Mouse (Mus musculus): ENCODE results near the gene Sox5. TPM values are rescaled to one million over a fixed set of nuclear protein-coding genes. Genes with fewer than 3 reads are reported as not detected.
A peak's percentile ranks its signal among the peaks of the same experiment; 100 is the strongest.

The Sox5 gene
- polyA plus RNA-seq, 1 experiment from 2014 or later: 38.9 TPM

DNA sequence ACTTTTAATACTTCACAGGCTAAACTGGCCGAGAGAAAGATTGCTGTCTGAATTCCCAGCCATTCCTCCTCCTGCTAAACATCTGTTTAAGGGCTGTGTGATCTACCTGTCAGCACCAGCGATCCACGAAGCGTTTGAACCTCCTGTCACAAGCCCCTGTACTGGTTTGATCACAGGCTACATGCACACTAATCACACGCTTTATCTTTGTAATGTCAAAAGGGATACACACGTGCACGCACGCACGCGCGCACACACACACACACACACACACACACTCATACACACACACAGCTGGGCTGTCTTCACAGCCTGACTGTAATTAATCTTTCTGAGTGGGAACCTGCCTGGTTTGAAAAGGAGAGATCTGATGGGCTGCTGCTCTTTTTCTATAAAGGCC, 784.2 kb downstream of the Sox5 start:
- H3K36me3 ChIP-seq: no peaks in the 10 kb centered on the region
- no peak for ATAC-seq (ENCODE audit: low FRiP score, low read depth)
- H3K27ac ChIP-seq (replicated peaks): no peak overlapping the region
- no peak overlapping the region for H3K4me3 ChIP-seq
- 76% methylated on average over 11 of the region's 11 CpGs for WGBS
- no peaks in the 10 kb centered on the region for H3K9me3 ChIP-seq
- no peak overlapping the region for H3K4me2 ChIP-seq
- H3K27me3 ChIP-seq: no peaks in the 10 kb centered on the region
- no peak overlapping the region for H3K9ac ChIP-seq
- H3K4me1 ChIP-seq (replicated peaks): peaks cover 18% of the 10 kb centered on the region; the same call in 1 of the 2 replicates

DNA sequence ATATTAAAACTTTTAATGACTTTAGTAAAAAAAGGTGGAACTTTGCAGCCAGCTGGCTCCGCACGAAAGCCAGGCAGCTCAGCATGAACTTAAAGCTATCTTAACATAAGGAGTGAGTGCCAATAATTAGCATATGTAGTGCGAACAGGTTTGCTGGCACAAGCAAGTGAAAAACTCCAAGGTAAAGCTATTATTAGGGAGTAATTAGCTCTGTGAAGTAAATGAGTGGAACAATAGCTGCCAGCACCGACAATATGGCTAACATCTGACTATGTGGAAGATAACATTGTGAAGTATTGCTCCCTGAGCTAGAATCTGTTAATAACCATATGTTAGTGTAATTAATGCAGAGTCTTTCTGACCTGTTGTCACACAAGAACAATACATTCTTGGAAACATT, 786.7 kb downstream of the Sox5 start:
- WGBS: 29% methylated on average over 4 of the region's 4 CpGs

DNA sequence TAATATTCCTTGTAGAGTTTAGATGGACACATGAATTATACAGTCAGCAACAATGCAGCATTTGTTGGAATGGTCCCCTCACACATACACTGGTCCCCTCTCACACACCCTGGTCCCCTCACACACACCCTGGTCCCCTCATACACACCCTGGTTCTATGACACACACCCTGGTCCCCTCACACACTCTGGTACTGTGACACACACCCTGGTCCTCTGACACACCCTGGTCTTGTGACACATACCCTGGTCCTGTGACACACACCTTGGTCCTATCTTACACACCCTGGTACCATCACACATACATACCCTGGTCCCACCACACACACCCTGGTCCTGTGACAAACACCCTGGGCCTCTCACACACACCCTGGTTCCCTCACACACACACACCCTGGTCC, 794.2 kb downstream of the Sox5 start:
- no peak overlapping the region for H3K27ac ChIP-seq (replicated peaks)
- H3K9me3 ChIP-seq: no peaks in the 10 kb centered on the region
- H3K27me3 ChIP-seq: no peaks in the 10 kb centered on the region
- ATAC-seq (ENCODE audit: low FRiP score, low read depth): 0 out of 2 replicates have a peak, but pooled peaks have one; percentile 27
- no peak overlapping the region for H3K4me3 ChIP-seq
- no peaks in the 10 kb centered on the region for H3K36me3 ChIP-seq
- H3K9ac ChIP-seq: no peak overlapping the region
- H3K4me2 ChIP-seq: no peak overlapping the region
- H3K4me1 ChIP-seq (replicated peaks): no peaks in the 10 kb centered on the region

More for the DNA sequence above, 786.7 kb downstream of the Sox5 start:
- Histone ChIP-seq H3K36me3 (no peaks in the 10 kb centered on the region), H3K4me3 (no peak overlapping the region), H3K9me3 (no peaks in the 10 kb centered on the region), H3K27ac (replicated peaks) (no peak overlapping the region), H3K4me1 (replicated peaks) (peaks cover 18% of the 10 kb centered on the region; the same call in 1 of the 2 replicates), H3K9ac (no peak overlapping the region), H3K4me2 (no peak overlapping the region), H3K27me3 (no peaks in the 10 kb centered on the region)
- ATAC-seq (ENCODE audit: low FRiP score, low read depth): peak; percentile 69; the same call in 1 of the 2 replicates

DNA sequence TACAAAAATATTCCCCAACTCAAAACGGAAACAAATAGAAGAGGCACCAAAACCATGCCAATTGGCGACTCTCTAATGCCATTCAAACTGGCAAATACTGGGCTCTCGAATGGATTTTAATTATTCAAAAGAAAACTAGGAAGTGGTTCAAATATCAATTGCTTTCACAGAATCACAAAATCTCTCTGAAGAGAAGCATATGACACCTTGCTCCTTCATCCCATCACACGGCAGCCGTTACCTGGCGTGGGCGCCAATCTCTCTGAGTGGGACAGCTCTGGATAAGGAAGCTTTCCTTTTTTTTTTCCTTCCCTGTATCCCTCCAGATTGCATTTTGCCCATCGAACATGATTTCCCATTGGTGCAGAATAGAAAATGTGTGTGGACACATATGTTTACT, 801.6 kb downstream of the Sox5 start:
- ATAC-seq (ENCODE audit: low FRiP score, low read depth): no peak
- WGBS: 91% methylated on average over 8 of the region's 8 CpGs
- no peaks in the 10 kb centered on the region for H3K9me3 ChIP-seq
- H3K27ac ChIP-seq (replicated peaks): no peak overlapping the region
- H3K9ac ChIP-seq: no peak overlapping the region
- no peaks in the 10 kb centered on the region for H3K27me3 ChIP-seq
- no peak overlapping the region for H3K4me3 ChIP-seq
- no peaks in the 10 kb centered on the region for H3K4me1 ChIP-seq (replicated peaks)
- no peak overlapping the region for H3K4me2 ChIP-seq
- no peaks in the 10 kb centered on the region for H3K36me3 ChIP-seq

DNA sequence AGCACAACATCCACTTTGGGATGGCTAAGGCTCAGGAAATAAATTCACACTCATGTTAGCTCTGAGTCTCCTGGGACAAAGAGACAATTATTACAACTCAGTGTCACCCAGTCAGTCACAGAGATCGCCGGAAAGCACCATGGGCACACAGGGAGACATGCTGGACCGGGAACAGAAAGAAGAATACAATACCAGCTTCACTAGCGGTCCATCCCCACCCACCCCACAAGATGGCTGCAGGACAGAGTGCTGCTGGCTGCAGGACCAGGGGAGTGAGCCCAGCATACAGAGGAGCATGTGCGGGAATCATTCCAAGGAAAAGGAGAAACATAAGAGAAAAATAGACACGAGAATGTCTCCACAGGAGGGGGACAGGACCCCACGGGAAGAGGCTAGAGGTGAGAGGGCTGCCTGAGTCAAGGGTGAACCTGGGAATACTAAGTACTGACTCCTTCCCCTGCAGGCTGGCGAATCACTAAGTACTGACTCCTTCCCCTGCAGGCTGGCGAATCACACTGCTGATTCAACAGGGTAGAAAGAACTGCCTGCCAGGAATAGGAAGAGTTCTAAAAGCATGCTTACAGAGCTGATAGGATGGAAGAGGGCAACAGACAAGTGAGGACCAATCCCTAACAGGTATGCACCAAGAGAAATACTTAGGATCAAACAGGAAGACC, 813.9 kb downstream of the Sox5 start:
- Histone ChIP-seq H3K9ac (no peak overlapping the region), H3K4me3 (no peak overlapping the region), H3K27me3 (no peaks in the 10 kb centered on the region), H3K4me1 (replicated peaks) (peaks cover 6% of the 10 kb centered on the region; the same call in 1 of the 2 replicates), H3K9me3 (no peaks in the 10 kb centered on the region), H3K4me2 (peak overlapping the region; percentile 5; the same call in 1 of the 2 replicates), H3K36me3 (no peaks in the 10 kb centered on the region), H3K27ac (replicated peaks) (0 out of 2 replicates have a peak overlapping the region, but pooled peaks have one; percentile 32)
- 41% methylated on average over 9 of the region's 9 CpGs for WGBS
- peak; percentile 54 for ATAC-seq (ENCODE audit: low FRiP score, low read depth)

DNA sequence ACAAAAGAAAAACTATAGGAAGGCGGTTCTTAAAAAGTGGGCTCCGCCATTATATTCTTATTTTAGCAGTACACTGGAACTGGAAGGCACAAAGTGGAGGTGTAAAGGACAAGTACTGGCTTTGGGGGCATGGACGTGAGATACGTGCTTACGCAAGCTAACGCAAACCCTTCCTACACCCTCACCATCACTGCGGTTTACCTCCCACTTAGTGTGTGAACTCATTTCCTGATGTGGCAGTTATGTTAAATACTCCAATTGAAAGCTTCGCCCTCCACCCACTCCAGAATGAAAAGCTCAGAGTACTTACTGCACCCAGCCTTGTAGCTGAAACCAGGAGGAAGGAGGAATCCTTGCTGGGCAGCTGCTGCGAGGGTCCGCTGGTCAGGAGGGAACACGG, 821.3 kb downstream of the Sox5 start:
- Histone ChIP-seq H3K27ac (replicated peaks) (no peak overlapping the region), H3K36me3 (no peaks in the 10 kb centered on the region), H3K9me3 (no peaks in the 10 kb centered on the region), H3K27me3 (no peaks in the 10 kb centered on the region), H3K4me1 (replicated peaks) (no peaks in the 10 kb centered on the region), H3K9ac (no peak overlapping the region), H3K4me3 (no peak overlapping the region), H3K4me2 (no peak overlapping the region)
- ATAC-seq (ENCODE audit: low FRiP score, low read depth): no peak
- WGBS: 94% methylated on average over 11 of the region's 11 CpGs

DNA sequence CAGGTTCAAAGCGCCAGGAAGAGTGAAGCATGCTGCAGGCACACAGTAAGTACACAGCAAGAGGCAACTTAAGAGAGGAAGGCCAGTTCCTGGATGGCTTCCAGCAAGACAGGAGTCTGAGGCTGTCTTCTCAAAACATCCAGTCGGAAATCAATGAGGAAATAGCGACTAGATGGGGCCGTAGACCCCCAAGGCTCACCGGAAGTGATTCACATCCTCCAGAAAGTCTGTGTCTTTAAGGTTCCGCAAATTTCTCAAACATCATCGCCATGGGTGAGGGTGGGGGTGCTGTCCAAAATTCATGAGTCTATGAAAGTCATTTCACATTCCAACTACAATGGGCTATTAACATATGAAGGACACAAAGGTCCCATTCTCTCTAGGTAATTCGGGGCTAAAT, 821.7 kb downstream of the Sox5 start:
- Histone ChIP-seq H3K36me3 (no peaks in the 10 kb centered on the region), H3K27me3 (no peaks in the 10 kb centered on the region), H3K9me3 (no peaks in the 10 kb centered on the region), H3K4me2 (no peak overlapping the region), H3K9ac (no peak overlapping the region), H3K4me3 (no peak overlapping the region), H3K27ac (replicated peaks) (no peak overlapping the region), H3K4me1 (replicated peaks) (no peaks in the 10 kb centered on the region)
- ATAC-seq (ENCODE audit: low FRiP score, low read depth): no peak
- 85% methylated on average over 8 of the region's 8 CpGs for WGBS

DNA sequence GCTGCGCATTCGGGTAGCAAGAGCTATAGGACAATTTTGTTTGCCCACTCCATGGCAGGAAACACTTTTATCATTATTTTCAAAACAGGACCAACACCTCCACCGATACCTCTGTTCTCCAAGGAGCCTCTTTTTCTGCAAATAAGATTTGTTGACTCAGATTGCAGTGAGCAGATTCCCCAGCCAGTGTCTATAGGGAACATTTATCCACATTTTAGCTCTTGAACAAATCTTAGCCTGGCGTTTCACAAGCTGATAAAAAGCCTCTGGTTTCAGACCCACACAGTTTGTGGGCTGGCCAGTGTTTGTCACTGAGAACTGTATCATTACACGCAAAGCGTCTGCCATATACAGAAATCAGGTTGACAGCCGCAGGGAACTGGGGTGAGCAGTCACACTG, 823.4 kb downstream of the Sox5 start:
- no peak overlapping the region for H3K4me3 ChIP-seq
- WGBS: 81% methylated on average over 7 of the region's 7 CpGs
- H3K9me3 ChIP-seq: no peaks in the 10 kb centered on the region
- H3K36me3 ChIP-seq: no peaks in the 10 kb centered on the region
- H3K9ac ChIP-seq: no peak overlapping the region
- no peak overlapping the region for H3K27ac ChIP-seq (replicated peaks)
- no peaks in the 10 kb centered on the region for H3K27me3 ChIP-seq
- H3K4me1 ChIP-seq (replicated peaks): no peaks in the 10 kb centered on the region
- no peak overlapping the region for H3K4me2 ChIP-seq
- ATAC-seq (ENCODE audit: low FRiP score, low read depth): no peak

DNA sequence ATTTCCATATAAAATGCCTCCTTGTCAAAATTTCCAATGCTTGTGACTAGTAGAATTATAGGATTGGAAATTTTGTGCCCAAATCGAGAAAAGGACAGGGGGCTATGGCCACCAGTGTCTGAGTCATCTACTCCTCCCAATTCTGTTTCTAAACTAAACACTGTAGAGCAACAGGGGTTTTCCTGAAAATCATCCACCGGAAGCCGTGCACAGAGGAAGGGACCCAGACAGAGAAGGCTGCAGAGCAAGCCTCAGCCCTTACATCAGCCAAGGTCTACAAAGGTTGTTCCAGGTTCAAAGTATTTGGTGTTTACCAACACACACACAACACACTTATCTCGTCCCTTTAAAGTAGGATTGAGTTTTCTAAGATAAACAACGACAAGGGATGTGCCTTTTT, 824.7 kb downstream of the Sox5 start:
- H3K9me3 ChIP-seq: no peaks in the 10 kb centered on the region
- H3K4me1 ChIP-seq (replicated peaks): no peaks in the 10 kb centered on the region
- H3K4me3 ChIP-seq: no peak overlapping the region
- no peak overlapping the region for H3K4me2 ChIP-seq
- H3K36me3 ChIP-seq: no peaks in the 10 kb centered on the region
- no peak overlapping the region for H3K27ac ChIP-seq (replicated peaks)
- H3K27me3 ChIP-seq: no peaks in the 10 kb centered on the region
- 92% methylated on average over 5 of the region's 5 CpGs for WGBS
- no peak overlapping the region for H3K9ac ChIP-seq
- ATAC-seq (ENCODE audit: low FRiP score, low read depth): no peak

DNA sequence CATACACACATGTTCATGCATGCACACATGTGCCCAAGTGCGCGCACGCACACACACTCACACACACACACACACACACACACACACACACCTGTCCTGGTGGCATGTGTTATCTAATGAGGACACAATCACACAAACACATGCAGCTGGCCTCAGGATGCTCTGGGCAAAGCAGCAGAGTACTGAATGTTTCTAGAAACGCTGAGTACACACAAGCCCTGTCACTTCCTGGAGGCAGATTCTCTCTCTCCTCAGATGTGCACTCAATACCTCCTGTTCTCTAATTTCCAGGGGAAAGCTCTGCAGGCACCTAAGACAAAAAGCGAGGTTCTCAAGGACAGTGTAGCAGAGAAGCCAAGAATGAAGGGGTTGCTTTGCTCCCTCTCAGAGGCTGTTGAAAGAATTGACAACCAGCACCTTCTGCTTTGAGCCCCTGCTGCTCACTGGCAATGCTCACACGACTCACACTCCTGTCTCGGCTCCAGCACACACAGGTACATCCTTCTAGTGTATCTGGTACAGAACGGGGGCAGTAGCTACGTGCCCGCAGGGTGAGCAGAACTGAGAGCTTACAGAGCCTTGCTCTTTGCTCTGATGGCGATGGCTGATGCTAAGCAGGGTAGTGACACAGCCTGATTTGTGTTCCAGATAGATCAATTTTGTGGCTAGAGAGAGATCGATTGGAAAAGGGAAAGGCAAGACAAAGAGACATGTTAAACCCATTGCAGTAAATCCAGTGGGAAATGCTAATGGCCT, 833.0 kb downstream of the Sox5 start:
- H3K4me3 ChIP-seq: no peak overlapping the region

DNA sequence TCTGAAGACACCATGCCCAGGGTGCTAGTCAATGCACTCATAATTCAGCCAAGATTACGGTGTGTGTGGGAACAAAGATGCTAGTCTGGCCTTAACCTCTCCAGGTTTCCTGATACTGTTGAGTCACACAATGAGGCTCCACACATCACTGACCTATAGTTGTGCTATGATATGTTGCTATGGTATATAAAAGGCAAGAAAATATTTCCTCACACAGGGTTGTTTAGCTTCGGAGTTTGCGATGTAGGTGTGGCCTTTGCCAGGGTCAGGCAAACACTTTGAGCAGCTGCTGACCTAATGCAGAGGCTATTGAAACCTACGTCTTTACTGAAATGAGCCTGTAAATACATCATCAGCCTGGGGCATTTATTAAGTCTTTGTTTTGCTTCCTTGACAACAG, 833.7 kb downstream of the Sox5 start:
- Histone ChIP-seq H3K4me1 (replicated peaks) (peaks cover 8% of the 10 kb centered on the region), H3K9ac (no peak overlapping the region), H3K36me3 (no peaks in the 10 kb centered on the region), H3K27me3 (no peaks in the 10 kb centered on the region), H3K4me2 (no peak overlapping the region), H3K27ac (replicated peaks) (no peak overlapping the region), H3K9me3 (no peaks in the 10 kb centered on the region), H3K4me3 (no peak overlapping the region)
- no peak for ATAC-seq (ENCODE audit: low FRiP score, low read depth)
- WGBS: 87% methylated on average over 4 of the region's 4 CpGs

More for the DNA sequence above, 833.0 kb downstream of the Sox5 start:
- no peaks in the 10 kb centered on the region for H3K36me3 ChIP-seq
- H3K4me1 ChIP-seq (replicated peaks): peaks cover 8% of the 10 kb centered on the region
- H3K9ac ChIP-seq: no peak overlapping the region
- 0 out of 2 replicates have a peak, but pooled peaks have one; percentile 42 for ATAC-seq (ENCODE audit: low FRiP score, low read depth)
- H3K27me3 ChIP-seq: no peaks in the 10 kb centered on the region
- WGBS: 69% methylated on average over 12 of the region's 12 CpGs
- H3K9me3 ChIP-seq: no peaks in the 10 kb centered on the region
- no peak overlapping the region for H3K27ac ChIP-seq (replicated peaks)
- H3K4me2 ChIP-seq: no peak overlapping the region

DNA sequence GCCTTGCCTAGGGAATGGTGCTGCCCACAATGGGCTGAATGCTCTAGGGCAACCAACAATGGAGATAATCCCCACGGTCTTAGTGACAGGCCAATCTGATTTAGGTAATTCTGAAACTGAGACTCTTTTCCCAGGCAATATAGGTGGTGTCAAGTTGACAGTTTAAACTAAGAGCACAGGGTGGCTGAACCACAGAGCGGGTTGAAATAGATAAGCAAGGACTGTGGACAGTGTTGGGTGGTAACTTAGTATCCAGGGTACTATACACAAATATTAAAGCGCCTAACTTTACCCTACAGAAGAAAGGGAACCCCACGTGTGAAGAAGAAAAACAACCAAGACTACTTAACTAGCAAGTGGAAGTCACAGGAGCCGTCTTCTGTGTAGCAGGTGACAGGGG, 838.7 kb downstream of the Sox5 start:
- Histone ChIP-seq H3K9me3 (no peaks in the 10 kb centered on the region), H3K27ac (replicated peaks) (no peak overlapping the region), H3K4me1 (replicated peaks) (0 out of 2 replicates have a peak, but pooled peaks cover 3% of the 10 kb centered on the region), H3K27me3 (no peaks in the 10 kb centered on the region), H3K36me3 (no peaks in the 10 kb centered on the region), H3K4me3 (no peak overlapping the region), H3K4me2 (no peak overlapping the region), H3K9ac (no peak overlapping the region)
- 93% methylated on average over 5 of the region's 5 CpGs for WGBS
- ATAC-seq (ENCODE audit: low FRiP score, low read depth): no peak

All from hindbrain, embryonic 15.5 days (tissue).